Mouse (Mus musculus): Measurements from ENCODE around the gene Gm21987.

DNA sequence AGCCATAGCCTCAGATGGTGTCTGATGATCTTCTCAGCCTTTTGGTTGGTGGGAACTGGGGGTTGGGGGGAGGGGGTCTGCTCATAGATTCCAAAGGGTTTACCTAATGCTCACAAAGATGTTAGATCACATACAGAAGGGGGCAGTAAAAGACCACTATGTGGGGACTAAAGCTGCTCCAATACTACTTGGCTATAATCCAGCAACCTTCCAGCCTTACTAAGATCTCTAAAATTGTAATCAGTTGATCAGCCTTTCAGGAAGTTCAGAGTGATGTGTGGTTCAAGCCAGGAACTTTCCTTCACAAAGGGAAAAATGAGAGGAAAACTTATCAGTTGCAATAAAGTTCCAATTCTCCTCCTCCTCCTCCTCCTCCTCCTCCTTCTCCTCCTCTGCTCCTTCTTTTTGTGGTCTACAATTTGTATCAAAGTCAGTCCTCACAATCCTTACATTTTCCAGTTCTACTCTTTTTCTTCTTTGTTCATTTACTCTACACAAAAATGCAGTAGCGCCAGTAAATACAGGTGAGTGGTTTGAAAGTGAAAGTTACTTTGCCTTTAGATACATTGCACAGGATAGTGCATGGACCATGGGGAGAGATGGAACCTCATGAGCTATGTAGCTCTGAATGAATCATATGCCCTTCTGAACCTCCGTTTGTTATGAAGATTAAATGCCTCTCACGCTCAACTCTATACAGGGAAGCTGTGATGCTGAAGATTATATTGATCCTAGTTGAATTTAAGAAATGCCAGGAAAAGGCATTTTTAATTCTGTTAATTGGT is 1.7 kb upstream of the Gm21987 start:
- no peak for TF ChIP-seq CTCF (IDR thresholded peaks at IDR 0.05; ENCODE audit: control insufficient read depth, insufficient read depth, low read length)
- no peak for TF ChIP-seq POLR2A (IDR thresholded peaks at IDR 0.05; ENCODE audit: borderline replicate concordance, control insufficient read depth, low read depth, low read length)

Measured in bone marrow, adult 2 months (tissue).